Mouse (Mus musculus): ENCODE measurements around the gene Myo1g.

Myo1g gene

GRCm38 (mm10) chr11:6497311-6497948 lies 23.3 kb downstream of the Myo1g start:
- CTCF ChIA-PET = interaction anchor here (0.7 kb wide), 1 partner anchor 33 kb away, joined by 4 read pairs; no protein-coding TSS in a partner anchor

DNA sequence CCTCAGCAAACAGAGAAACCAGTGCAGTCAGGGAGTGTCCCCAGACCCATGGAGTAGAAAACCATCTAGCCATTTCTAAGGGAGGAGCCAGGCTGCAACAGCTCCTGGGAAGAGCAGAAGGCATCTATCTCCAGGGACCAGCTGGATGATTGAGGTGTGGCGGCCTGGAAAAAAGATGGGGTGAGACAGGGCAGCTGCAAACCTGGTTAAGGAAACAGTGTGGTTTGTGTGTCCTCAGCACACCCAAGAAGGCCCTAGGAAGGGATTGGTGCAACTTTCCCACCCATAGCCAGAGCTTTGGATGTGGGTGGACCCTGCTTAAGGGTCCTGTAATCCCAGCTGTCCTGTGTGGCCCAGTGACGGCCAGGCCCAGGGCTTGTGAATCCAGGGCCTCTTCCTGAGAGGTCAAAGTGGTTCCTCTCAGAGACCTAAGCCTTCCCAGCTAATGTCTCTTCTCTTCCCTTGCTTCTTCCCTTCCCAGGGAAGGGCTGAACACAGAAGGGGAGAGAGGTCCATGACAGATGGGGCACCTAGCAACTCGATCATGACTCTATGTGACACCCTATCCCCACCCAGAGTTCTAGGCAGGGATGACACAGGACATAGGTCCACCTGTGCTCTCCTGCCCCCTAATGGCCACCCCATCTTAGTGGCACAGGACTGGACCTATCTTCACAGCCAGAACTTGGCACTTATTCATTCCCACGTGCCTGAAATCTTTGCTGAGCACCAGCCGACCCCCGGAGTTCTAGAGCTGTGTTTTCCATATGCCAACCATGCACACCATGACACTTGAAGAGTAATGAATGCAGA lies 30.9 kb downstream of the Myo1g start:
- CTCF ChIA-PET = interaction anchor here (0.6 to 1.5 kb wide), 3 partner anchors 26 to 48 kb away, joined by 5 to 11 read pairs (median 7); no protein-coding TSS in a partner anchor

DNA sequence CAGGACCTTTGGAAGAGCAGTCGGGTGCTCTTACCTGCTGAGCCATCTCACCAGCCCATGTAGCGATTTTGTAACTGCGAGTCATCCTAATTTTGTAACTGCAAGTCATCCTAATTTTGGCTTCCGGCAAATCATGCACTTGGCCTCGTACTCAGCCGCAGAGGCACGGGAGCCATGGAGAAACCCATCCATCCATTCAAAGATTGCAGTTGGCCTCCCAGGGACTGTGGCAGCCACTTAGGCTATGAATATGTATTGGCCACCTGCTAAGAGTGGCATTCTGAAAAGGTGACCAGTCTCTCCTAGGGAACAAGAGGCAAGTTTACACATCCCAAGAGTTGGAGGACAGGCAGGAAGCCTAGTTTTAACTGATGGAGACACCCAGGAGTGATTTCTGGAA lies 31.5 kb downstream of the Myo1g start:
- CTCF ChIA-PET = interaction anchor here (0.6 to 1.5 kb wide), 2 partner anchors 26 to 181 kb away, joined by 3 to 7 read pairs; no protein-coding TSS in a partner anchor

DNA sequence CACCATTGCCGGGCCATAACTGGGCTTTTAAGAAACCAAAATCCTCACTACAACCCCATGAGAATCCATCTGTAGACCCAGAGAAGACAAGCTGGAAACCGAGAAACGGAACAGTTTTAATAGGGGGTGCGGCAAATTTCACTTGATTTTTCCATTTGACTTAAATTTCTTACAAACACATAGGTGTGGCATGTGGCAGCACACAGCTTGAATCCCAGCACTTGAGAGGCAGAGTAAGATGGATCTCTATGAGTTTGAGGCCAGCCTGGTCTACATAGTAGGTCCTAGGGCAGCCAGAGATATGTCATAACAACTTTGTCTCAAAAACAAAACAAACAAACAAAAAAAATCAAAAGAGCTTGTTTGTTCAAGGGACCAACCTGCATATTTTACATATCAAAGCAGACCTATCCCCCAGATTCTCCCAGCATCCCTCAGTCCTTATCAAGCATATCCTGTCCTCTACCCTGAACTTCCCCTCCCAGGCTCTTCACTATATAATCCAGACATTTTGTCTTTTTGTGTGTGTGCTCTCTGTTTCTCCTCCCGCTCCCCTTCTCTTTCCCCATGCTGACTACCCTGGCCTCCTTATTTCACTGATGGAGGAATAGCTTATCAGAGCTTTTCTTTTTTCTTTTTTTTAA lies 32.6 kb downstream of the Myo1g start:
- CTCF ChIA-PET = no interaction called here

DNA sequence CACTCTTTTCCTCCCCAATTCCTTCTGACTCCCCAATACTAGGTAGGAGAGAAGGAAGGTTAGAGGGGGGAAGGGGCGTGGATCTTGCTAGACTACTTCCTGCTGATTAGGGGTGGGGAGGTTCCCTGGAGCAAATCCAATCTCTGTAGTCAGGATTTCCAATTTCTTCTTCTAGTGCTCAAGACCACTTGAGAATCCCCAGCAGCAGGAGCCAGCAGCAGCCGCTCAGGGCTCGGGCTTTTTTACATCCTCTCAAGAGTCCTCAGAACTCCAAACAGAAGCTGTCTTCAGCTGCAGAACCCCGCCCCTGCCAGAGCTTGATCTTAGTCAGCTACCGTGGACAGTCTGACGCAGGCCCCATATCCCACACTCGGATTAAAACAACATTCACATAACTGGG lies 33.3 kb downstream of the Myo1g start:
- CTCF ChIA-PET = no interaction called here

DNA sequence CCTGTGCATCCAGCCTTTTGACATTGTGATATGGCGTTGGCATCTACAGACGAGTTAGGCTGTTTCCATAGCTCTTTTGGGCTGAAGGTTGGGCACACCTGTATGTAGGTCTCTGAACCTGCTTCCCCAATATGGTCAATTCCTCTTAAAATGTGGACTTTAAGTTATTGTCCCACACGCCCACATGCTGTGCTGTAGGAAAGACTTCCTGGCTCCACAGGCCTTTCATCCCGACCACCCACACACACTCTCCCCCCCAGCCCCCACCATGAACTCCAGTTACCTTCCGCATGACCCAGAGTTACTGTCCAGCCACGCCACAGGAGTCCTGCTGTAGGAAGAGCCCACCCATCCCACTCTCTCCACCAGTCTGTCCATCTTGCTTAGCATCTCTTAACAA lies 33.8 kb downstream of the Myo1g start:
- CTCF ChIA-PET = no interaction called here

GRCm38 (mm10) chr11:6484244-6484959 lies 36.4 kb downstream of the Myo1g start:
- CTCF ChIA-PET = no interaction called here

- CTCF ChIA-PET = no interaction called here
Observed at GRCm38 (mm10) chr11:6483103-6483502, 37.7 kb downstream of the Myo1g start.

GRCm38 (mm10) chr11:6481669-6482185 lies 39.0 kb downstream of the Myo1g start:
- CTCF ChIA-PET = interaction anchor here (0.8 kb wide), 1 partner anchor 23 kb away, joined by 3 read pairs; no protein-coding TSS in a partner anchor

DNA sequence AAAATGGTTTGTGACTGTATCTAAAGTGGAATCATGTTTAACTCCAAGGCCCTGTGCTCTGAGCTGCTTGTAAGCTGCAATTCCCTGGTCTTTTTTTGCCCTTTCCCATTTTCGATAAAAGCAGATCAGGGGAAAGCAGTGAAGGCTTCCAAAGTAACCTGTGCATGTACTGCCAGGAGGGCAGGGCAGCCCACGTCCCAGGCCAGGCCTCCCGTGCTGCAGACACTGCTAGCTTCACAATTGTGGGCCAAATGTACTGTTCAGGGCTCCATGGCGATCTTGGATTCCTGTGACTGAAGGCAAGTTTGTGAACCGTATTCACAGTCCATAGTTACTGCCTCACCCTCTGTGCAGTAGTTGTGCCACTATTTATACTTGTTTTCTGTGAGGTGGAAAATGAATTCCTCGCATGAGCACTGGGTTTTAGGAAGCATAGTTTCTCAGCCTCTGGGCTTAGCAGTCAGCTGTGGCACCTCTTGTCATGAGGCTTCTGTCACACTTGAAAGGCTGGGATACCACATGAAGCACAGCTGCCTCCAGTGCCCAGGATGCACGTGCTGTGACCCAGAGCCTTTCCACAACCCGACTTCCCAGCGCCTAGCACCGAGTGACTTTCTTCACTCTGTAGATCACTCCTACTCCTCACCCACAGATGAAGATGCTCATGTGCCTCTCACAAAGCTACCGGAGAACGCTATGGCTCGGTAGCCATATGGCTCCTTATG lies 39.9 kb downstream of the Myo1g start:
- CTCF ChIA-PET = no interaction called here

GRCm38 (mm10) chr11:6480191-6480590 lies 40.6 kb downstream of the Myo1g start:
- CTCF ChIA-PET = no interaction called here

DNA sequence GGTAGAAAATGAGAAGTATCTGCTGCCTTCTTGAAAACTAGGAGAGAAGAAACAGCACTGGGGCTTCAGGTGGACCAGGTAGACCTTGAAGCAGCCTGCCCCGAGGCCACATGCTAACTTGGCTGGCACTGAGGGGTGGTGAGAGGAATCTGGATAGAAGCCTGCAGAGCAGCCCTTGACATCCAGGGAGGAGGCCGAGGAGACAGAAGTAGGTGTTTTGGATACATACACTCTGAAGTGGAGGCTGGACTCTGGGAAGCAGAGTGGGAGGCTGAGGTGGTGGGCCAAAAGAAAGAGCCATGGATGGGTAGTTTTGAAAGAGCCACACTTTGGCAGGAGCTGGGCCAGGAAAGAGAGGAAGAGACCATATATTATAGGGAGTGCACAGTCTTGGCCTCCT lies 41.5 kb downstream of the Myo1g start:
- CTCF ChIA-PET = no interaction called here

DNA sequence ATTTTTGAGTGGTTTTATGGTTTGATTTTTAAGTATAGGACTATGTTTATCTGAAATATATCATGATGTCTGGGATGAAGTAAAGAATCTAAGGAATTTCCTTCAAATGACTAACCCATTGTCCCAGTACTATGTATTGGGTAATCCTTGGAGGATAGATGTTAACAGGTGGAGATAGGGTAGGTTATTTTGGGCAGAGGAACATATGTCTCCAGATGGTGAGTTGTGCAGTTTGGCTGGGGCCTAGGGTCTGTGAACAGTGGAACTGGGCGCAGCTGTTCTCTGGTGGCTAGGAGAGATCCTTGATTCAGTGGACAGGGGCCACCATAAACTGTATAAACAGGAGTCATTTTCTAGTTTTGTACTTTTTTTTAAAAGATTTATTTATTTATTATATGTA lies 43.4 kb downstream of the Myo1g start:
- CTCF ChIA-PET = interaction anchor here (0.5 to 1.0 kb wide), 2 partner anchors 46 to 66 kb away, joined by 3 read pairs; no protein-coding TSS in a partner anchor

GRCm38 (mm10) chr11:6476876-6477275 lies 43.9 kb downstream of the Myo1g start:
- CTCF ChIA-PET = interaction anchor here (0.6 to 1.0 kb wide), 4 partner anchors 38 to 148 kb away, joined by 3 to 8 read pairs (median 4); no protein-coding TSS in a partner anchor

GRCm38 (mm10) chr11:6475867-6476484 lies 44.8 kb downstream of the Myo1g start, which contains the start of gene Purb:
Purb (minus strand) TSS chr11:6475917.
- CTCF ChIA-PET = interaction anchor here (1.7 kb wide), 1 partner anchor 10 kb away, joined by 11 read pairs; no protein-coding TSS in a partner anchor

GRCm38 (mm10) chr11:6474874-6475731 lies 45.7 kb downstream of the Myo1g start:
- CTCF ChIA-PET = interaction anchor here (0.5 to 1.7 kb wide), 4 partner anchors 9 to 652 kb away, joined by 4 to 11 read pairs (median 6); no protein-coding TSS in a partner anchor

DNA sequence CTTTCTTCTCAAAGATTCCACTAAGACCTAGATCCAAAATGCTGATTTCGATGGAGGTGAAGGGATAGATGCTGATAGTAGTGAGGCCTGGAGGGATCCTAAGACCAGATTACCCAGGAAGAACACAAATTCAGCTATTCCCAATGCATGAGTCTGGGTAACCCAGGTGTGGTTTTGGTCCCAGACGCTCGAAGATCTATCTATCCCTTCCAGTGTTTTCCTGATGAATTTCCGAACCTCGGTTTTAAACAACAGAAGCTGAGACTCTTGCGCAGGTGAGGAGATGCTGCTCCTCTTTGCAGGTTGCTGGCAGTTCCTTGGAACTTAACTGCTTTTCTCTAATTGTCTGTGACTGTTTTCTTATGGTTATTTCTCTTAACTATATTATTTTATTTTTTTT lies 46.4 kb downstream of the Myo1g start:
- CTCF ChIA-PET = interaction anchor here (0.7 to 1.7 kb wide), 5 partner anchors 9 to 154 kb away, joined by 3 to 11 read pairs (median 5); no protein-coding TSS in a partner anchor

DNA sequence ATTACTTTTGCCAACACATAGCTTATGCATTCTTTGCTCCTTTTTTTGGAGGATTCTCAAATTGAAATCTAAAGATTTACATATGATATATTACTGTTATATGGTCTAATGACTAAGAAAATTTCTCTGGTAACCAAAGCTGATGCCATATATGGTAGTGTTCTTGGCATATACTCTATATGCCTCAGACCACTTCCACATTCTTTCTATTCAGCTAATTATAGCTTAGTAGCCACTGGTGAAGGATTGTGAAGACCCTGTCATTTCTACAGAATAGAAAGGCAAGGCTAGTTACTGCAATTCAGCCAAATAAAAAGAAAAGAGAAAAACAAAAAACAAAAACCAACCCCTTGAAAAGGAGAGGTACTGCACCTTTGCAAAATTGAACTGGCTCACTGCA lies 48.7 kb downstream of the Myo1g start:
- CTCF ChIA-PET = no interaction called here

GRCm38 (mm10) chr11:6471493-6471892 lies 49.3 kb downstream of the Myo1g start:
- CTCF ChIA-PET = no interaction called here
